Mouse (Mus musculus): Measurements from ENCODE around the gene Pmepa1. TPM values are rescaled to one million over a fixed set of nuclear protein-coding genes. Genes with fewer than 3 reads are reported as not detected.

Pmepa1 gene
- total and polyA plus RNA-seq, 2 experiments = 0.28 to 1.8 TPM

GRCm38 (mm10) chr2:173179046-173179445, 97.3 kb downstream of the Pmepa1 start:
- Histone ChIP-seq H3K4me1 (ENCODE audit: control insufficient read depth, insufficient read depth, low read length) (no peaks in the 10 kb centered on the region), H3K4me3 (ENCODE audit: insufficient read depth, low read depth, low read length) (no peak overlapping the region), H3K79me2 (ENCODE audit: control insufficient read depth, insufficient read depth, low read length) (no peaks in the 10 kb centered on the region), H3K9ac (ENCODE audit: low read depth, low read length) (no peak overlapping the region), H3K27ac (replicated peaks; ENCODE audit: insufficient read depth, low read depth, low read length) (no peak overlapping the region), H3K36me3 (ENCODE audit: control insufficient read depth, insufficient read depth, low read length) (no peaks in the 10 kb centered on the region), H3K27me3 (ENCODE audit: control insufficient read depth, insufficient read depth, low read length) (no peaks in the 10 kb centered on the region)
- TF ChIP-seq CTCF (IDR thresholded peaks at IDR 0.05; ENCODE audit: low read depth, low read length) = no peak
- no peak for TF ChIP-seq POLR2A (IDR thresholded peaks at IDR 0.05; ENCODE audit: extremely low read depth, insufficient read depth, low read length)
- no peak for DNase-seq (ENCODE audit: extremely low read depth, low read depth, low spot score)
- 80% methylated on average over 7 of the region's 7 CpGs for WGBS

- no peaks in the 10 kb centered on the region for H3K79me2 ChIP-seq (ENCODE audit: control insufficient read depth, insufficient read depth, low read length)
- H3K4me1 ChIP-seq (ENCODE audit: control insufficient read depth, insufficient read depth, low read length) = no peaks in the 10 kb centered on the region
- TF ChIP-seq CTCF (IDR thresholded peaks at IDR 0.05; ENCODE audit: low read depth, low read length) = no peak
- no peak for TF ChIP-seq POLR2A (IDR thresholded peaks at IDR 0.05; ENCODE audit: extremely low read depth, insufficient read depth, low read length)
- no peak overlapping the region for H3K9ac ChIP-seq (ENCODE audit: low read depth, low read length)
- DNase-seq (ENCODE audit: extremely low read depth, low read depth, low spot score) = no peak
- no peaks in the 10 kb centered on the region for H3K27me3 ChIP-seq (ENCODE audit: control insufficient read depth, insufficient read depth, low read length)
- H3K4me3 ChIP-seq (ENCODE audit: insufficient read depth, low read depth, low read length) = no peak overlapping the region
- WGBS = 84% methylated on average over 8 of the region's 8 CpGs
- H3K36me3 ChIP-seq (ENCODE audit: control insufficient read depth, insufficient read depth, low read length) = no peaks in the 10 kb centered on the region
- no peak overlapping the region for H3K27ac ChIP-seq (replicated peaks; ENCODE audit: insufficient read depth, low read depth, low read length)
Observed at GRCm38 (mm10) chr2:173177951-173178350, 98.4 kb downstream of the Pmepa1 start.

- Histone ChIP-seq H3K27ac (replicated peaks; ENCODE audit: insufficient read depth, low read depth, low read length) (no peak overlapping the region), H3K9ac (ENCODE audit: low read depth, low read length) (no peak overlapping the region), H3K27me3 (ENCODE audit: control insufficient read depth, insufficient read depth, low read length) (no peaks in the 10 kb centered on the region), H3K4me1 (ENCODE audit: control insufficient read depth, insufficient read depth, low read length) (no peaks in the 10 kb centered on the region), H3K79me2 (ENCODE audit: control insufficient read depth, insufficient read depth, low read length) (no peaks in the 10 kb centered on the region), H3K4me3 (ENCODE audit: insufficient read depth, low read depth, low read length) (no peak overlapping the region), H3K36me3 (ENCODE audit: control insufficient read depth, insufficient read depth, low read length) (no peaks in the 10 kb centered on the region)
- 70% methylated on average over 5 of the region's 5 CpGs for WGBS
- TF ChIP-seq CTCF (IDR thresholded peaks at IDR 0.05; ENCODE audit: low read depth, low read length) = no peak
- TF ChIP-seq POLR2A (IDR thresholded peaks at IDR 0.05; ENCODE audit: extremely low read depth, insufficient read depth, low read length) = no peak
- DNase-seq (ENCODE audit: extremely low read depth, low read depth, low spot score) = no peak
Observed at GRCm38 (mm10) chr2:173177481-173177880, 98.9 kb downstream of the Pmepa1 start.

DNA sequence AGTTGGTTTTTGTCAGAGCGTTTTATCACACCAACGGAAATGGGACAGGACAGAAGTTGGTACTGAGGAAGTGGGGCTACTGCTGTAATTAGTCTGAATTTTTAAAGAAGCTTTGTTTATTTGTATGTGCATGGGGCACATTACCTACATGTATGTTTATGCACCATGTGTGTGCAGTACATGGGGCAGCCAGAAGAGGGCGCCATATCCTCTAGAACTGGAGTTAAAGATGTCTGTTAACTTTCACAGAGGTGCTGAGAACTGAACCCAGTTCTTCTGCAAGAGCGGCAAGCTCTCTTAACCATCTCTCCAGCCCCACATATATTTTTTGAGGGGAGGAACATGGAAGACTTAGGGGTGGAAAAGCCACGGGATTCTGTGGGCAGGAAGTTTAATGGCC, 100.6 kb downstream of the Pmepa1 start:
- DNase-seq (ENCODE audit: extremely low read depth, low read depth, low spot score) = no peak
- no peak overlapping the region for H3K27ac ChIP-seq (replicated peaks; ENCODE audit: insufficient read depth, low read depth, low read length)
- 93% methylated on average over 5 of the region's 5 CpGs for WGBS
- H3K36me3 ChIP-seq (ENCODE audit: control insufficient read depth, insufficient read depth, low read length) = no peaks in the 10 kb centered on the region
- H3K79me2 ChIP-seq (ENCODE audit: control insufficient read depth, insufficient read depth, low read length) = no peaks in the 10 kb centered on the region
- H3K9ac ChIP-seq (ENCODE audit: low read depth, low read length) = no peak overlapping the region
- TF ChIP-seq POLR2A (IDR thresholded peaks at IDR 0.05; ENCODE audit: extremely low read depth, insufficient read depth, low read length) (no peak), CTCF (IDR thresholded peaks at IDR 0.05; ENCODE audit: low read depth, low read length) (no peak)
- H3K27me3 ChIP-seq (ENCODE audit: control insufficient read depth, insufficient read depth, low read length) = no peaks in the 10 kb centered on the region
- H3K4me1 ChIP-seq (ENCODE audit: control insufficient read depth, insufficient read depth, low read length) = peaks cover 4% of the 10 kb centered on the region
- H3K4me3 ChIP-seq (ENCODE audit: insufficient read depth, low read depth, low read length) = no peak overlapping the region

DNA sequence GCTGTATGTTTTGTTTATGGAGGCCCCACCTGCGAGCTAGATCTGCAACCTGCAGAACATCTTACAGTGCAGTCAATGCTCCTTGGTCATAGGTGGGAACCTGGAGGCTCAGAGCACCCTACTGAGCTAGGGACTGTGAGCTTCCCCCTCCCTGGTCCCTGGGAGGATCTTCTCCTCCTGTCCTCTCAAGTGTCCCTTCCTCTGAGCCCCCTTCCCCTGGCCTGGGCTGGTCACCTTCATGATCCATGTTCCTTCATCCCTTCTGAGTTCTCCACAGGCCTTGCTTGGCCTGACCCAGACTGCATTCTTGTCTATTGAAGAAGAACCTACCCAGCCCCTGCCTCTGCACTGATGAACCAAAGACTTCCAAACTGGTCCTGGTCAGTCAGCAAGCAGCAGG, 101.8 kb downstream of the Pmepa1 start:
- TF ChIP-seq POLR2A (IDR thresholded peaks at IDR 0.05; ENCODE audit: extremely low read depth, insufficient read depth, low read length) (no peak), CTCF (IDR thresholded peaks at IDR 0.05; ENCODE audit: low read depth, low read length) (no peak)
- H3K4me1 ChIP-seq (ENCODE audit: control insufficient read depth, insufficient read depth, low read length) = peaks cover 13% of the 10 kb centered on the region
- H3K27ac ChIP-seq (replicated peaks; ENCODE audit: insufficient read depth, low read depth, low read length) = no peak overlapping the region
- H3K9ac ChIP-seq (ENCODE audit: low read depth, low read length) = no peak overlapping the region
- DNase-seq (ENCODE audit: extremely low read depth, low read depth, low spot score) = no peak
- H3K79me2 ChIP-seq (ENCODE audit: control insufficient read depth, insufficient read depth, low read length) = no peaks in the 10 kb centered on the region
- no peaks in the 10 kb centered on the region for H3K36me3 ChIP-seq (ENCODE audit: control insufficient read depth, insufficient read depth, low read length)
- no peaks in the 10 kb centered on the region for H3K27me3 ChIP-seq (ENCODE audit: control insufficient read depth, insufficient read depth, low read length)
- no peak overlapping the region for H3K4me3 ChIP-seq (ENCODE audit: insufficient read depth, low read depth, low read length)
- 55% methylated on average over 1 of the region's 1 CpGs for WGBS

Other genes with a start within 250 kb of the Pmepa1 start
- gene Ctcfl, start 157.0 kb downstream of the Pmepa1 start, total RNA-seq (2014; rRNA removed) = 0.27 and 0.46 TPM in 2 replicates
- 0.10 and 0.20 TPM in 2 replicates for gene Ctcfl, start 157.0 kb downstream of the Pmepa1 start, polyA plus RNA-seq (2012; rRNA removed)
- 2,468 and 2,488 TPM in 2 replicates for gene Pck1, start 123.5 kb downstream of the Pmepa1 start, total RNA-seq (2014; rRNA removed)
- 240 and 585 TPM in 2 replicates for gene Pck1, start 123.5 kb downstream of the Pmepa1 start, polyA plus RNA-seq (2012; rRNA removed)
- gene Zbp1, start 57.6 kb downstream of the Pmepa1 start, total RNA-seq (2014; rRNA removed) = 8.1 and 10.8 TPM in 2 replicates
- 9.2 and 13.2 TPM in 2 replicates for gene Zbp1, start 57.6 kb downstream of the Pmepa1 start, polyA plus RNA-seq (2012; rRNA removed)
- gene 1700021F07Rik, start 246.1 kb upstream of the Pmepa1 start, total RNA-seq (2014; rRNA removed) = not detected in 2 replicates
- not detected in 2 replicates for gene 1700021F07Rik, start 246.1 kb upstream of the Pmepa1 start, polyA plus RNA-seq (2012; rRNA removed)

Measured in liver, adult 2 months (tissue).